Mouse (Mus musculus): ENCODE results near the gene Olfr1148. TPM values are rescaled to one million over a fixed set of nuclear protein-coding genes. Genes with fewer than 3 reads are reported as not detected.

The Olfr1148 gene
- not detected for polyA plus RNA-seq (2014; fragmentation: Illumina TruSeq; extraction: RNeasy Lipid Tissue Mini Kit (QIAGEN cat#74804); ENCODE audit: low read depth, low replicate concordance)

GRCm38 (mm10) chr2:87830233-87830632, at the start of gene Olfr1148:
Olfr1148 (plus strand) TSS chr2:87830533.

GRCm38 (mm10) chr2:87800292-87800691, 30.0 kb upstream of the Olfr1148 start, which contains the start of gene Olfr1143:
Olfr1143 (plus strand) TSS chr2:87800592.

GRCm38 (mm10) chr2:87809522-87809921, 20.8 kb upstream of the Olfr1148 start, which contains the start of gene Olfr1145:
Olfr1145 (plus strand) TSS chr2:87809822.

GRCm38 (mm10) chr2:87843693-87844092, 13.4 kb downstream of the Olfr1148 start, which contains the start of gene Olfr1150-ps1:
Olfr1150-ps1 (plus strand) TSS chr2:87843993.

GRCm38 (mm10) chr2:87855562-87855961, 25.2 kb downstream of the Olfr1148 start, which contains the start of gene Olfr1151:
Olfr1151 (plus strand) TSS chr2:87855862.

GRCm38 (mm10) chr2:87866192-87866591, 35.9 kb downstream of the Olfr1148 start, which contains the start of gene Olfr1152:
Olfr1152 (plus strand) TSS chr2:87866492.

Other genes starting within 250 kb of the Olfr1148 start
- not detected for gene Olfr1130, start 224.3 kb upstream of the Olfr1148 start, polyA plus RNA-seq (2014; fragmentation: Illumina TruSeq; extraction: RNeasy Lipid Tissue Mini Kit (QIAGEN cat#74804); ENCODE audit: low read depth, low replicate concordance)
- gene Olfr1131, start 203.4 kb upstream of the Olfr1148 start, polyA plus RNA-seq (2014; fragmentation: Illumina TruSeq; extraction: RNeasy Lipid Tissue Mini Kit (QIAGEN cat#74804); ENCODE audit: low read depth, low replicate concordance) = not detected
- not detected for gene Olfr1132, start 193.0 kb upstream of the Olfr1148 start, polyA plus RNA-seq (2014; fragmentation: Illumina TruSeq; extraction: RNeasy Lipid Tissue Mini Kit (QIAGEN cat#74804); ENCODE audit: low read depth, low replicate concordance)
- gene Olfr1133, start 183.2 kb upstream of the Olfr1148 start, polyA plus RNA-seq (2014; fragmentation: Illumina TruSeq; extraction: RNeasy Lipid Tissue Mini Kit (QIAGEN cat#74804); ENCODE audit: low read depth, low replicate concordance) = not detected
- not detected for gene Olfr1134, start 172.1 kb upstream of the Olfr1148 start, polyA plus RNA-seq (2014; fragmentation: Illumina TruSeq; extraction: RNeasy Lipid Tissue Mini Kit (QIAGEN cat#74804); ENCODE audit: low read depth, low replicate concordance)
- not detected for gene Olfr1135, start 156.9 kb upstream of the Olfr1148 start, polyA plus RNA-seq (2014; fragmentation: Illumina TruSeq; extraction: RNeasy Lipid Tissue Mini Kit (QIAGEN cat#74804); ENCODE audit: low read depth, low replicate concordance)
- gene Olfr1136, start 136.6 kb upstream of the Olfr1148 start, polyA plus RNA-seq (2014; fragmentation: Illumina TruSeq; extraction: RNeasy Lipid Tissue Mini Kit (QIAGEN cat#74804); ENCODE audit: low read depth, low replicate concordance) = not detected
- not detected for gene Olfr1137, start 117.4 kb upstream of the Olfr1148 start, polyA plus RNA-seq (2014; fragmentation: Illumina TruSeq; extraction: RNeasy Lipid Tissue Mini Kit (QIAGEN cat#74804); ENCODE audit: low read depth, low replicate concordance)
- gene Olfr1138, start 90.6 kb upstream of the Olfr1148 start, polyA plus RNA-seq (2014; fragmentation: Illumina TruSeq; extraction: RNeasy Lipid Tissue Mini Kit (QIAGEN cat#74804); ENCODE audit: low read depth, low replicate concordance) = not detected
- gene Olfr1140, start 86.8 kb upstream of the Olfr1148 start, polyA plus RNA-seq (2014; fragmentation: Illumina TruSeq; extraction: RNeasy Lipid Tissue Mini Kit (QIAGEN cat#74804); ENCODE audit: low read depth, low replicate concordance) = not detected
- not detected for gene Olfr1141, start 76.5 kb upstream of the Olfr1148 start, polyA plus RNA-seq (2014; fragmentation: Illumina TruSeq; extraction: RNeasy Lipid Tissue Mini Kit (QIAGEN cat#74804); ENCODE audit: low read depth, low replicate concordance)
- not detected for gene Olfr152, start 51.0 kb upstream of the Olfr1148 start, polyA plus RNA-seq (2014; fragmentation: Illumina TruSeq; extraction: RNeasy Lipid Tissue Mini Kit (QIAGEN cat#74804); ENCODE audit: low read depth, low replicate concordance)
- not detected for gene Olfr1143, start 29.9 kb upstream of the Olfr1148 start, polyA plus RNA-seq (2014; fragmentation: Illumina TruSeq; extraction: RNeasy Lipid Tissue Mini Kit (QIAGEN cat#74804); ENCODE audit: low read depth, low replicate concordance)
- gene Olfr1145, start 20.7 kb upstream of the Olfr1148 start, polyA plus RNA-seq (2014; fragmentation: Illumina TruSeq; extraction: RNeasy Lipid Tissue Mini Kit (QIAGEN cat#74804); ENCODE audit: low read depth, low replicate concordance) = not detected
- not detected for gene Olfr1150-ps1, start 13.5 kb downstream of the Olfr1148 start, polyA plus RNA-seq (2014; fragmentation: Illumina TruSeq; extraction: RNeasy Lipid Tissue Mini Kit (QIAGEN cat#74804); ENCODE audit: low read depth, low replicate concordance)
- gene Olfr1151, start 25.3 kb downstream of the Olfr1148 start, polyA plus RNA-seq (2014; fragmentation: Illumina TruSeq; extraction: RNeasy Lipid Tissue Mini Kit (QIAGEN cat#74804); ENCODE audit: low read depth, low replicate concordance) = not detected
- gene Olfr1152, start 36.0 kb downstream of the Olfr1148 start, polyA plus RNA-seq (2014; fragmentation: Illumina TruSeq; extraction: RNeasy Lipid Tissue Mini Kit (QIAGEN cat#74804); ENCODE audit: low read depth, low replicate concordance) = not detected
- not detected for gene Olfr1153, start 64.4 kb downstream of the Olfr1148 start, polyA plus RNA-seq (2014; fragmentation: Illumina TruSeq; extraction: RNeasy Lipid Tissue Mini Kit (QIAGEN cat#74804); ENCODE audit: low read depth, low replicate concordance)
- gene Olfr1154, start 74.6 kb downstream of the Olfr1148 start, polyA plus RNA-seq (2014; fragmentation: Illumina TruSeq; extraction: RNeasy Lipid Tissue Mini Kit (QIAGEN cat#74804); ENCODE audit: low read depth, low replicate concordance) = not detected
- not detected for gene Olfr1155, start 114.6 kb downstream of the Olfr1148 start, polyA plus RNA-seq (2014; fragmentation: Illumina TruSeq; extraction: RNeasy Lipid Tissue Mini Kit (QIAGEN cat#74804); ENCODE audit: low read depth, low replicate concordance)
- not detected for gene Olfr1156, start 122.6 kb downstream of the Olfr1148 start, polyA plus RNA-seq (2014; fragmentation: Illumina TruSeq; extraction: RNeasy Lipid Tissue Mini Kit (QIAGEN cat#74804); ENCODE audit: low read depth, low replicate concordance)
- gene Olfr1157, start 137.8 kb downstream of the Olfr1148 start, polyA plus RNA-seq (2014; fragmentation: Illumina TruSeq; extraction: RNeasy Lipid Tissue Mini Kit (QIAGEN cat#74804); ENCODE audit: low read depth, low replicate concordance) = not detected
- gene Olfr74, start 144.1 kb downstream of the Olfr1148 start, polyA plus RNA-seq (2014; fragmentation: Illumina TruSeq; extraction: RNeasy Lipid Tissue Mini Kit (QIAGEN cat#74804); ENCODE audit: low read depth, low replicate concordance) = not detected
- not detected for gene Olfr1158, start 159.6 kb downstream of the Olfr1148 start, polyA plus RNA-seq (2014; fragmentation: Illumina TruSeq; extraction: RNeasy Lipid Tissue Mini Kit (QIAGEN cat#74804); ENCODE audit: low read depth, low replicate concordance)
- gene Olfr1160, start 177.7 kb downstream of the Olfr1148 start, polyA plus RNA-seq (2014; fragmentation: Illumina TruSeq; extraction: RNeasy Lipid Tissue Mini Kit (QIAGEN cat#74804); ENCODE audit: low read depth, low replicate concordance) = not detected
- gene Olfr1161, start 192.2 kb downstream of the Olfr1148 start, polyA plus RNA-seq (2014; fragmentation: Illumina TruSeq; extraction: RNeasy Lipid Tissue Mini Kit (QIAGEN cat#74804); ENCODE audit: low read depth, low replicate concordance) = not detected
- not detected for gene Olfr73, start 207.2 kb downstream of the Olfr1148 start, polyA plus RNA-seq (2014; fragmentation: Illumina TruSeq; extraction: RNeasy Lipid Tissue Mini Kit (QIAGEN cat#74804); ENCODE audit: low read depth, low replicate concordance)
- gene Olfr1162, start 220.6 kb downstream of the Olfr1148 start, polyA plus RNA-seq (2014; fragmentation: Illumina TruSeq; extraction: RNeasy Lipid Tissue Mini Kit (QIAGEN cat#74804); ENCODE audit: low read depth, low replicate concordance) = not detected
- gene Olfr1163, start 241.3 kb downstream of the Olfr1148 start, polyA plus RNA-seq (2014; fragmentation: Illumina TruSeq; extraction: RNeasy Lipid Tissue Mini Kit (QIAGEN cat#74804); ENCODE audit: low read depth, low replicate concordance) = not detected